Mouse (Mus musculus) olfactory bulb, adult 2 months (tissue): ENCODE measurements at regions not wholly inside any gene's neighbourhood (a gene's known extent, or its start where the extent isn't known, plus 50 kb on each side); places are given as distances from the start of the nearest gene placed in this dataset.

Experiments used
- CTCF ChIP-seq: fragments of 200-500 bp; IDR thresholded peaks from 2 replicates; pipeline ENCODE4 v1.5.1; 2012; ENCODE audit warnings: low read depth, mild to moderate bottlenecking, low read length, moderate library complexity; ENCODE audit not compliant: insufficient read depth
- POLR2A ChIP-seq: fragments of 200-500 bp; IDR thresholded peaks from 2 replicates; pipeline ENCODE4 v1.6.1; 2012; ENCODE audit warnings: mild to moderate bottlenecking, low read depth, low read length, moderate library complexity; ENCODE audit not compliant: insufficient read depth

- TF ChIP-seq CTCF, result no peak
- no peak for TF ChIP-seq POLR2A
Observed at GRCm38 (mm10) chr4:31335686-31336085, 628.2 kb upstream of the Map3k7 start.
